Mouse (Mus musculus) erythroblast, adult 5-6 weeks (primary cell): Measurements from ENCODE around the gene Snai3. TPM values are rescaled to one million over a fixed set of nuclear protein-coding genes. Genes with fewer than 3 reads are reported as not detected.

Source experiments
- ATAC-seq: replicated peaks from 2 replicates; pipeline ENCODE4 v1.8.0; 2016; ENCODE audit warnings: moderate number of reproducible peaks, mild to moderate bottlenecking, moderate TSS enrichment, inconsistent platforms; ENCODE audit not compliant: poor library complexity, low FRiP score, severe bottlenecking
- total RNA-seq, 2 experiments: library from RNA; stranded (forward) in 1 of 2; stranded (reverse) in 1 of 2; fragments of 150-400 nt in 1 of 2; fragments of 200-764, 138-1000 nt in 1 of 2; gene quantifications; 2 replicates each; pipeline versions ENCODE4 v1.2.3 to v1.2.4; 2015 to 2017; ENCODE audit warnings: low replicate concordance in 2 of 2

Gene Snai3
- total RNA-seq, 2 experiments from 2014 or later = not detected

- no peak for ATAC-seq
Measured at GRCm38 (mm10) chr8:122461473-122462148, 1.1 kb upstream of the Snai3 start.

DNA sequence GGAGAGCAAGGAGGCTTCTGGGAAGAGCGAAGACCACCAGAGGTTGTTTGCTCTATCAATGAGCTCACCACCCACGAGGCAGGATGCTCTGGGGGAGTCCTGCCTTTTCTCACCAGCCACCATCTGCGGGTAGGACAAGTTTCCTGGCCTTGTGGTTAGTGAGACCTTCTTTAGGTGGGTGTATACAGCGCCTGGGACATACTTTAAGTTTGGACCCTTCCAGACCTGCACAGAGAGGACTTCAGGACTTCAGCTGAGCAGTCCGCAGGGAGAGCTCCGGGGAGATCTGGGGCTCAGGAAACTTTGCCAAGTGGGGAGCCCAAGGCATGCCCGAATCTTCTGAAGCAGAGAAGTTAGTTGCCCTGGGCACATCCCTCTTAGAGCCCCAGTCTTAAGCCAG, 543 bp downstream of the Snai3 start:
- no peak for ATAC-seq

DNA sequence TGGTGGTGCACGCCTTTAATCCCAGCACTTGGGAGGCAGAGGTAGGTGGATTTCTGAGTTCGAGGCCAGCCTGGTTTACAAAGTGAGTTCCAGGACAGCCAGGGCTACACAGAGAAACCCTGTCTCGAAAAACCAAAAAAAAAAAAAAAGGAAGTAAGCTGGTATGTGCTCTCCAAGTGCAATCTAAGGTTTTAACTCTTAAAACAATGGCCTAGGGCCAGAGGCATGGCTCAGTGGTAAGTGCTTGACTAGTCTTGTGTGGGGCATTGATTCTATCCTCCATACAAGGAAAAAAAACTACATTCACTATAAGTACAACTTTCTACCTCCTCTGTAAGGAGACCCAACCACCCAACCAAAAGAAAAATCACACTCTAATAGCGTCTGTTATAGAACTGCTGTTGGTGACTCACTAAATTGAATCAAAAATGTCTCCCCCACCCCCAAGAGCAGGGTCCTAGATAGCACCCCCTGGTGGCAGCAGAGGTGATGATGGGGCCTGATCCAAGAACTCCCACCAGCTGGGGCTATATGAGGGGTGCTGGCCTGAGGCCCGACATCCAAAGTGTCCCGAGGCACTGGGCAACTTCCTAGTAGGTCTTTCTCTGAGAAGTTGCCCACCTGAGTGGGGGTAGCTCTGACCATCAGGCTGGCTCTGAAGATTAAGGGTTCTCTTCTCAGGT, 1.2 kb downstream of the Snai3 start:
- ATAC-seq = no peak

DNA sequence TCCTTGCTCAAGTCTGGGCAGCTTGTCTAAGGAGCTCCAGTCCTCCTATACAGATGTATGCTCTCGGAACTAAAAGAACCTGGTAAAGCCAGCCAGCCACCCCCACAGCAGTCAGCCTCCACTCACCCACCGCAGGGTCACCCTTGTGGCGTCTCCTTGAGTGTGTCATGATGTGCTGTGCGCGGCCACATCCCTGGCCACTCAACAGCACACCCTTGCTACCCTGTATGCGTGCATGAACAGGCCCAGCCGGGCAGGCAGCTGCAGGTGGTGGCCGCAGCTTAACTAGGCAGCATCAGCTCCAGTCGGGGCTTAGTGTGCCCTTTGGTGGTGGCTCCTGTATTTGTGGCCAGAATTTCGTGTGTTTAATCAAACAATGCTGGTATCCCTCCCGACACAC, 3.4 kb downstream of the Snai3 start:
- ATAC-seq = no peak

DNA sequence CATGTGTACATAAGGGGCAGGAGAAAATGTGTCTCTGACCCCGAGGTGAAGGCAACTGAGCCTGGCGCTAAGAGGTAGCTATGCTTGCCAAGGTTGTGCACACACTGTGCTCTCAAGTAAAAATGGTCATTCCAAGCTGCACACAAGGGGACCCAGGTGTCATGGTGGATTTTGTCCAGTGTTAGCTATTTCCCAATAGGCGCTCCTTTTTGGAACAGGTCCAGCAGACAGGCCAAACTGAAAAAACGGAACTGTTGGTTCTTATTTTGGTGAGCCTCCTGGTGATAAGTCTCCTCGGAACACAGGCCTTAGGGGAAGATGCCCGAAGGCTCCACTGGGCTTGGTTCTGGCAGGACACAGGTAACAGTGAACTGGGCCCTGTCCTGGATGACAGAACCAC, 6.1 kb downstream of the Snai3 start:
- ATAC-seq = no peak

DNA sequence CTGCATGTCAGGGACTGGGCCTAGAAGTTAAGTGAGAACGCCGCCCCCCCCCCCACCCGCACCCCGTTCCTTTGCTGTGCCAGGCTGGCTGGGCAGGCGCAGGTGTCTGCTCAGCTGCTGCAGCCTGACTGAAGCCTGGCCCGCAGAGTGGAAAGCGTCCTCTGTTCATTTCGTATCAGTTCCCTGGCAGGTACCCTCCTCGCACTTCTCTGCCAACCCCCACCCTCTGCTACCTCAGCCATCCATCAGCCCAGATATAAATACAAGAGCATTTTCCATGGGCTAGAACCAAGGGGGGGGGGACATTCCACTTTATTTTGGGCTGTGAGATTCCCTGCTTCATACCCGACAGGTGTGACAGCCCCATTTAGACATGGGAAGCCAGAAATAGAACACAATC, 8.4 kb downstream of the Snai3 start:
- no peak for ATAC-seq

GRCm38 (mm10) chr8:122451161-122451703, 9.3 kb downstream of the Snai3 start:
- no peak for ATAC-seq

DNA sequence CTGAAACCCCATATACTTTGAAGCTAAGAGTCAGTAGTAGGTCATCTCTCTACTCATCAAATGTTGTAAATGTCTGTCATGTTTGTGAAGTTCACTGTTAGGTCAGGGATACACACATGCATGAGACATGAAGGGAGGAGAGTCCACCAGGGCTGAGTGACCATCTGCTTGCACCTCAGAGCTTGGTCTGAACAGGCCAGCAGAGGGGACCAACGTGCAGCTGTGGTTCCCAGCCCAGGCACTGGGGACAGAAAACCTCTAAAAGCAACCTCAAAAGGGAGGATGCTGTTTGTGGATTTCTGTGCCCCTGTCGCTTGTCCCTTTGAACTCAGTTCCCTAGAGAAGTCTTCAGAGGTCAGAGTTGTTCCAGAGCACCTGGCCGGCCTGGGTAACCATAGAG, 15.3 kb downstream of the Snai3 start:
- ATAC-seq = no peak

DNA sequence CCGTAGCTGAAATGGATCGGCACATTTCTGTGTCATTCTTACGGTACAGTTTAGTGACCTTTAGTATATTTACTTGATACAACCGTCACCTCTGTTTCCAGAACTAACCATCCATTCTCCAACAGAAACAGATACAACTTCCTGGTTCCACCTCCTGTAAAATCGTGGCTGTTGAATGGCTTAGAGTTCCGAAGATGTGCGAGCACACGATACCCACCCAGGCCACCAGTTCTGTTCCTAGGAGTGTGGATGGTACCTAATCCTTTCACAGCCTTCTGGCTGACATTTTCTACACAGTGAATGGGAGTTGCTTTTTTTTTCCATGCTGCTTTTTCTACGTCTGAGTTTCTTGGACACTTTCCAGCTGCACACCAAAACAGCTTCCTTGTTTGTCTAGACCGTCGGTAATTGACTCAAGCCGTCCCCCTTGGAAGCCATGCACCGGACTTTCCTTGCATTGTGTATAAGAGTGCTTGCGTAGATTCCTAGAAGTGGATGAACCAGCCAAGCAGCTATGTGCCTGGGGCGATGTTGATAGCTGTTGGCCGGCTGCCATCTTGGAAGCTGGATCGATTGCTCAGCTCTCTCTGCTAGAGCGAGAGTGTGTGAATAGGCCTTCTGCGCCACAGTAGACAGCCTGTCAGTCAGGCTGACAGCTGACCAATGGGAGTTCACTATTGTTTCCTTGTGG, 16.3 kb downstream of the Snai3 start:
- peak; percentile 67 for ATAC-seq

DNA sequence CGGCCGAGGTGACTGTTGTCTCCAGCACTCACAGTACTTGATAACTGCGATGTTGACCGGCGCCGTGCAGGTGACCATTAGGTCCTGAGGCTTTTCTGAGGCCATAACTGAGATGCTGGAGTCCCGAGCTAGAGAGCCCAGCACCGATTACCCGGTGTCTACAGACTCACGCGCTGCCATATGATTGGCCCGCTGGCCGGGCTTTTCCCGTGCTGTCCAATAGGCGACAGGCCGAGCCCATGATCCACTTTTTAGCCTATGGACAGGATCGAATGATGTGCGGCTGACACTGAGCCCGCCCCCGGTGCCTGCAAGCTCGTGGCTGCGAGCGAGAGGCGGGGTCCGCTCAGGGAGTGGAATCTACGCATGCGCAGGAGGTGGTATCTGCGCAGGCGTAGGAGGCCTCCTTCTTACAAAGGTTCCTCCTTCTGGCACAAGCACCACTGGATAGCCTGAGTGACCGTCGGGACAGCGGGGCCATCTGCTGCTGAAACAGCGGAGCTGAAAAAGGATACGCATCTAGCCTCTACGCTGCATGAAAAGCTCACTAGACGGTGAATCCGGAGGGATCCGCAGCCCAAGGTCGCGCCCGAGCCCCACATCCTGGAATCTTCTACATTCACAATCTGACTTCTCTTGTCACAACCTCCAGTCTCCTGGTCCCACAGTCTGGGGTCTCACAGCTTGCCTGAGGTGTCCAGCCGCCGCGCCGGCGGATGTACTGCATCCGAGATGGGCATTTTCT, 17.1 kb downstream of the Snai3 start, which contains the start of gene Mvd:
Gene Mvd (minus strand): TSS at position 161 of the 745 bp plus-strand sequence.
- peak; percentile 91 for ATAC-seq

DNA sequence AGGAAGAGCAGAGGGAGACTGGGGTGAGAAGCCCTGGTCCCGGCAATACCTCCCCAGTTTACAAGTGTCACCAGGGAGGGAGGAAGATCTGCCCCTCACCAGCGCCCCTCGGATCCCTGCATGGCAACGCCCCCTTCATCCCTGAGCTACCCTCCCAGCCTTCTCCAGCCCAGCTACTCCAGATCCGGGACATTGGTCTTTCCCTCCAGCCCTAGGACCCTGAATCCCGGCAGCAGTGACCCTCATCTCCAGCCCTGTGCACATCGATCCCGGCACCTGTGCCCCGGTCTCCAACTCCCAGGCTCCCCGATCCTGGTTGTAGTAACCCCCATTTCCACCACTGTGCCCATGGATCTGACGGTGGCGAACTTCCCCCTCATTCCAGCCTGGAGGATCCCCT, 17.8 kb downstream of the Snai3 start:
- ATAC-seq = peak; percentile 1; the same call in 1 of the 2 replicates

- ATAC-seq = no peak
Measured at GRCm38 (mm10) chr8:122442356-122442755, 18.2 kb downstream of the Snai3 start.

GRCm38 (mm10) chr8:122441326-122441725, 19.2 kb downstream of the Snai3 start:
- ATAC-seq = no peak

- no peak for ATAC-seq
Measured at GRCm38 (mm10) chr8:122439336-122439735, 21.2 kb downstream of the Snai3 start.

- ATAC-seq = no peak
Measured at GRCm38 (mm10) chr8:122437708-122438331, 22.7 kb downstream of the Snai3 start.

- ATAC-seq = no peak
Measured at GRCm38 (mm10) chr8:122436586-122437125, 23.9 kb downstream of the Snai3 start.

GRCm38 (mm10) chr8:122436146-122436545, 24.4 kb downstream of the Snai3 start:
- ATAC-seq = no peak

DNA sequence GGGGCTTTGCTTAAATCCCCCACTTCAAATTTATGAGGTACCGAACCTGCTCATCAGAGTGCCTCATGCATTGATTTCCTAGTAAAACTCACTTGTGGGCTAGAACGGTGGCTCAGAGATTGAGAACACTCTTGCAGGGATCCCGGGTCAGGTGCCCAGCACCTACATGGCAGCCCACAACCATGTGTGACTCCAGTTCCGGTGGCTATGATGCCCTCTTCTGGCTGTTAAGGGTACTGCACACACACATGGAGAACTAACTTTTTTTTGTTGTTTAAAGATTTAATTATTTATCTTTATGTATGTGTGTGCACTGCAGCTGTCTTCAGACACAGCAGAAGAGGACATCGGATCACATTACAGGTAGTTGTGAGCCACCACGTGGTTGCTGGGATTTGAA, 25.2 kb downstream of the Snai3 start:
- no peak for ATAC-seq

DNA sequence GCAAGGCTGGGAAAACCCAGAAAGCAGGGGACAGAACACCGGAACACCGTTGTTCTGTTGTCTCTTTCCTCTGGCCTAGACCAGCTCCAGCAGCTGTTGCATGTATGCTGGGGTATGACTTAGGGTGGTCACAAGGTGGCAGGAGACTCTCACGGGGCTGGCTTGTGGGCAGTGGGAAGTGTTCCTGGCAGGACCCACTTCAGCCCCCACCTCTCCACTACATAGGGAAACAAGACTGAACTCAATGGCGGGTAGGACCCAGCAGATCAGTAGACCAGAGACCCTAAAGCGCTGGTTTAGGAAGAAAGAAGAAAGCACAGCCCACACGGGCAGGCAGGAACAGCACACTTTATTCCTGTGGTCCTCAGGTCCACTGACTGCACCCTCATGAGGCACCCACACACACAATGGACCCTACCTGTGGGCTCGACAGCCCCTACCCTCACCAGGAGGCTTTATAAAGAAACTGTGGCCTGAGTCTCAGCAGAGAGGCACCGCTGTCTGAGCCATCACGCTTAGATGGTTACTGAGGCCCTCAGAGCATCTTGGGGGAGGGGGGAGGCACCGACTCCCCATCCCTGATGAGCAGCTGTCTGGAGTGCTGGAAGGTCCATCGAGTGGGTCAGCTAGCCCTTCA, 27.1 kb downstream of the Snai3 start:
- no peak for ATAC-seq
